Mouse (Mus musculus): ENCODE measurements around the gene Ercc1. TPM values are rescaled to one million over a fixed set of nuclear protein-coding genes. Genes with fewer than 3 reads are reported as not detected.

Gene Ercc1
- polyA plus RNA-seq, 1 experiment from 2014 or later, result 105 TPM

- H3K4me3 ChIP-seq (replicated peaks), result no peak overlapping the region
- H3K9me3 ChIP-seq, result no peaks in the 10 kb centered on the region
- H3K4me2 ChIP-seq, result no peak overlapping the region
- WGBS, result 43% methylated on average over 4 of the region's 4 CpGs
- ATAC-seq (ENCODE audit: insufficient number of reproducible peaks, insufficient read depth, low FRiP score, low TSS enrichment, low read depth), result no peak
- H3K27ac ChIP-seq, result no peak overlapping the region
- H3K9ac ChIP-seq (replicated peaks), result no peak overlapping the region
- peaks cover 61% of the 10 kb centered on the region for H3K27me3 ChIP-seq
- no peaks in the 10 kb centered on the region for H3K36me3 ChIP-seq
- H3K4me1 ChIP-seq (replicated peaks), result peaks cover 22% of the 10 kb centered on the region
Measured at GRCm38 (mm10) chr7:19311991-19312390, 32.6 kb upstream of the Ercc1 start.

GRCm38 (mm10) chr7:19314033-19314432, 30.5 kb upstream of the Ercc1 start:
- H3K27me3 ChIP-seq, result peaks cover 69% of the 10 kb centered on the region

GRCm38 (mm10) chr7:19316451-19317161, 28.0 kb upstream of the Ercc1 start:
- ATAC-seq (ENCODE audit: insufficient number of reproducible peaks, insufficient read depth, low FRiP score, low TSS enrichment, low read depth), result no peak
- no peaks in the 10 kb centered on the region for H3K36me3 ChIP-seq
- H3K4me1 ChIP-seq (replicated peaks), result peaks cover 10% of the 10 kb centered on the region
- H3K9ac ChIP-seq (replicated peaks), result no peak overlapping the region
- no peak overlapping the region for H3K4me3 ChIP-seq (replicated peaks)
- WGBS, result 69% methylated on average over 14 of the region's 14 CpGs
- no peak overlapping the region for H3K4me2 ChIP-seq
- no peaks in the 10 kb centered on the region for H3K9me3 ChIP-seq
- H3K27me3 ChIP-seq, result peaks cover 74% of the 10 kb centered on the region
- no peak overlapping the region for H3K27ac ChIP-seq

More at GRCm38 (mm10) chr7:19314033-19314432, 30.5 kb upstream of the Ercc1 start:
- Histone ChIP-seq H3K4me3 (replicated peaks) (no peak overlapping the region), H3K4me1 (replicated peaks) (peaks cover 11% of the 10 kb centered on the region), H3K36me3 (no peaks in the 10 kb centered on the region), H3K9me3 (no peaks in the 10 kb centered on the region), H3K9ac (replicated peaks) (no peak overlapping the region; the same call in 1 of the 2 replicates), H3K27ac (no peak overlapping the region), H3K4me2 (no peak overlapping the region)
- ATAC-seq (ENCODE audit: insufficient number of reproducible peaks, insufficient read depth, low FRiP score, low TSS enrichment, low read depth), result no peak
- WGBS, result 49% methylated on average over 5 of the region's 5 CpGs

GRCm38 (mm10) chr7:19318201-19318600, 26.4 kb upstream of the Ercc1 start:
- Histone ChIP-seq H3K27ac (no peak overlapping the region), H3K4me2 (no peak overlapping the region), H3K4me1 (replicated peaks) (peaks cover 10% of the 10 kb centered on the region), H3K9ac (replicated peaks) (no peak overlapping the region), H3K4me3 (replicated peaks) (no peak overlapping the region), H3K27me3 (peaks cover 76% of the 10 kb centered on the region), H3K9me3 (no peaks in the 10 kb centered on the region), H3K36me3 (no peaks in the 10 kb centered on the region)
- WGBS, result 58% methylated on average over 2 of the region's 2 CpGs
- ATAC-seq (ENCODE audit: insufficient number of reproducible peaks, insufficient read depth, low FRiP score, low TSS enrichment, low read depth), result no peak

- Histone ChIP-seq H3K4me3 (replicated peaks) (no peak overlapping the region), H3K27me3 (peaks cover 72% of the 10 kb centered on the region), H3K36me3 (no peaks in the 10 kb centered on the region), H3K9ac (replicated peaks) (no peak overlapping the region), H3K4me2 (no peak overlapping the region), H3K27ac (no peak overlapping the region), H3K9me3 (no peaks in the 10 kb centered on the region), H3K4me1 (replicated peaks) (peaks cover 10% of the 10 kb centered on the region)
- 81% methylated on average over 7 of the region's 7 CpGs for WGBS
- ATAC-seq (ENCODE audit: insufficient number of reproducible peaks, insufficient read depth, low FRiP score, low TSS enrichment, low read depth), result no peak
Measured at GRCm38 (mm10) chr7:19318676-19319075, 25.9 kb upstream of the Ercc1 start.

- Histone ChIP-seq H3K4me1 (replicated peaks) (peaks cover 10% of the 10 kb centered on the region), H3K4me3 (replicated peaks) (peak overlapping the region; percentile 42), H3K9me3 (no peaks in the 10 kb centered on the region), H3K27me3 (peaks cover 65% of the 10 kb centered on the region), H3K9ac (replicated peaks) (peak overlapping the region; percentile 57), H3K36me3 (no peaks in the 10 kb centered on the region), H3K27ac (no peak overlapping the region), H3K4me2 (peak overlapping the region; percentile 72)
- ATAC-seq (ENCODE audit: insufficient number of reproducible peaks, insufficient read depth, low FRiP score, low TSS enrichment, low read depth), result peak; percentile 69
- WGBS, result 22% methylated on average over 9 of the region's 9 CpGs
Measured at GRCm38 (mm10) chr7:19319458-19319857, 25.1 kb upstream of the Ercc1 start.

- H3K9ac ChIP-seq (replicated peaks), result peak overlapping the region; percentile 57
- H3K9me3 ChIP-seq, result no peaks in the 10 kb centered on the region
- H3K4me1 ChIP-seq (replicated peaks), result peaks cover 10% of the 10 kb centered on the region
- WGBS, result under 1% methylated on average over 41 of the region's 41 CpGs
- H3K27ac ChIP-seq, result no peak overlapping the region
- H3K4me2 ChIP-seq, result peak overlapping the region; percentile 72
- H3K4me3 ChIP-seq (replicated peaks), result peak overlapping the region; percentile 42
- no peaks in the 10 kb centered on the region for H3K36me3 ChIP-seq
- ATAC-seq (ENCODE audit: insufficient number of reproducible peaks, insufficient read depth, low FRiP score, low TSS enrichment, low read depth), result peak; percentile 90
- peaks cover 62% of the 10 kb centered on the region for H3K27me3 ChIP-seq
Measured at GRCm38 (mm10) chr7:19319906-19320305, 24.7 kb upstream of the Ercc1 start.

GRCm38 (mm10) chr7:19320637-19321036, 23.9 kb upstream of the Ercc1 start:
- WGBS, result 44% methylated on average over 7 of the region's 7 CpGs
- Histone ChIP-seq H3K36me3 (no peaks in the 10 kb centered on the region), H3K9me3 (no peaks in the 10 kb centered on the region), H3K4me1 (replicated peaks) (peaks cover 10% of the 10 kb centered on the region), H3K4me3 (replicated peaks) (no peak overlapping the region), H3K27me3 (peaks cover 56% of the 10 kb centered on the region), H3K4me2 (peak overlapping the region; percentile 72), H3K9ac (replicated peaks) (no peak overlapping the region; the same call in 1 of the 2 replicates), H3K27ac (no peak overlapping the region)
- no peak for ATAC-seq (ENCODE audit: insufficient number of reproducible peaks, insufficient read depth, low FRiP score, low TSS enrichment, low read depth)

- Histone ChIP-seq H3K4me3 (replicated peaks) (no peak overlapping the region), H3K4me2 (no peak overlapping the region), H3K27ac (no peak overlapping the region), H3K27me3 (peaks cover 48% of the 10 kb centered on the region), H3K9me3 (no peaks in the 10 kb centered on the region), H3K36me3 (no peaks in the 10 kb centered on the region), H3K9ac (replicated peaks) (no peak overlapping the region), H3K4me1 (replicated peaks) (peaks cover 14% of the 10 kb centered on the region)
- ATAC-seq (ENCODE audit: insufficient number of reproducible peaks, insufficient read depth, low FRiP score, low TSS enrichment, low read depth), result no peak
- WGBS, result 64% methylated on average over 5 of the region's 5 CpGs
Measured at GRCm38 (mm10) chr7:19321464-19321863, 23.1 kb upstream of the Ercc1 start.

GRCm38 (mm10) chr7:19322489-19322888, 22.1 kb upstream of the Ercc1 start:
- H3K4me1 ChIP-seq (replicated peaks), result peaks cover 24% of the 10 kb centered on the region
- H3K9ac ChIP-seq (replicated peaks), result 0 out of 2 replicates have a peak overlapping the region, but pooled peaks have one; percentile 23
- H3K4me3 ChIP-seq (replicated peaks), result no peak overlapping the region
- H3K36me3 ChIP-seq, result no peaks in the 10 kb centered on the region
- ATAC-seq (ENCODE audit: insufficient number of reproducible peaks, insufficient read depth, low FRiP score, low TSS enrichment, low read depth), result no peak
- no peaks in the 10 kb centered on the region for H3K9me3 ChIP-seq
- 46% methylated on average over 9 of the region's 9 CpGs for WGBS
- H3K27ac ChIP-seq, result no peak overlapping the region
- H3K27me3 ChIP-seq, result peaks cover 39% of the 10 kb centered on the region
- no peak overlapping the region for H3K4me2 ChIP-seq

GRCm38 (mm10) chr7:19324221-19324620, 20.4 kb upstream of the Ercc1 start:
- peaks cover 29% of the 10 kb centered on the region for H3K4me1 ChIP-seq (replicated peaks)
- H3K9me3 ChIP-seq, result no peaks in the 10 kb centered on the region; the same call in 1 of the 2 replicates
- H3K36me3 ChIP-seq, result no peaks in the 10 kb centered on the region
- H3K4me3 ChIP-seq (replicated peaks), result no peak overlapping the region
- WGBS, result 88% methylated on average over 11 of the region's 11 CpGs
- H3K27ac ChIP-seq, result no peak overlapping the region
- H3K27me3 ChIP-seq, result peaks cover 21% of the 10 kb centered on the region
- no peak overlapping the region for H3K9ac ChIP-seq (replicated peaks)
- no peak for ATAC-seq (ENCODE audit: insufficient number of reproducible peaks, insufficient read depth, low FRiP score, low TSS enrichment, low read depth)
- no peak overlapping the region for H3K4me2 ChIP-seq
